Mouse (Mus musculus): ENCODE data around the gene Edaradd. TPM values are rescaled to one million over a fixed set of nuclear protein-coding genes. Genes with fewer than 3 reads are reported as not detected.
"Not testable (repeated sequence)": the region's sequence is repeated elsewhere in the genome, so short reads cannot be mapped to it uniquely, and the experiment has no call there.

Edaradd gene
- polyA plus RNA-seq, 1 experiment = 1.0 TPM

- DNase-seq (ENCODE audit: low spot score) = no peak
Observed at GRCm38 (mm10) chr13:12511189-12511965, 8.9 kb downstream of the Edaradd start.

- DNase-seq (ENCODE audit: low spot score) = no peak
Observed at GRCm38 (mm10) chr13:12510032-12510431, 10.2 kb downstream of the Edaradd start.

- no peak for DNase-seq (ENCODE audit: low spot score)
Observed at GRCm38 (mm10) chr13:12507426-12507825, 12.8 kb downstream of the Edaradd start.

- DNase-seq (ENCODE audit: low spot score) = no peak
Observed at GRCm38 (mm10) chr13:12505359-12505758, 14.9 kb downstream of the Edaradd start.

- no peak for DNase-seq (ENCODE audit: low spot score)
Observed at GRCm38 (mm10) chr13:12503238-12503751, 16.9 kb downstream of the Edaradd start.

- DNase-seq (ENCODE audit: low spot score) = no peak
Observed at GRCm38 (mm10) chr13:12502665-12503237, 17.5 kb downstream of the Edaradd start.

- DNase-seq (ENCODE audit: low spot score) = no peak
Observed at GRCm38 (mm10) chr13:12499107-12499506, 21.1 kb downstream of the Edaradd start.

GRCm38 (mm10) chr13:12497809-12498208 lies 22.4 kb downstream of the Edaradd start:
- no peak for DNase-seq (ENCODE audit: low spot score)

- DNase-seq (ENCODE audit: low spot score) = no peak
Observed at GRCm38 (mm10) chr13:12494750-12495149, 25.5 kb downstream of the Edaradd start.

GRCm38 (mm10) chr13:12492515-12492914 lies 27.7 kb downstream of the Edaradd start:
- no peak for DNase-seq (ENCODE audit: low spot score)

- peak; percentile 44 for DNase-seq (ENCODE audit: low spot score)
Observed at GRCm38 (mm10) chr13:12485640-12486039, 34.6 kb downstream of the Edaradd start.

GRCm38 (mm10) chr13:12485197-12485596 lies 35.0 kb downstream of the Edaradd start:
- DNase-seq (ENCODE audit: low spot score) = no peak

GRCm38 (mm10) chr13:12479802-12480201 lies 40.4 kb downstream of the Edaradd start:
- DNase-seq (ENCODE audit: low spot score) = no peak

- no peak for DNase-seq (ENCODE audit: low spot score)
Observed at GRCm38 (mm10) chr13:12478301-12478700, 41.9 kb downstream of the Edaradd start.

GRCm38 (mm10) chr13:12476886-12477285 lies 43.4 kb downstream of the Edaradd start:
- no peak for DNase-seq (ENCODE audit: low spot score)

- DNase-seq (ENCODE audit: low spot score) = no peak
Observed at GRCm38 (mm10) chr13:12475239-12475638, 45.0 kb downstream of the Edaradd start.

- peak; percentile 40 for DNase-seq (ENCODE audit: low spot score)
Observed at GRCm38 (mm10) chr13:12473724-12474378, 46.4 kb downstream of the Edaradd start.

- DNase-seq (ENCODE audit: low spot score) = no peak
Observed at GRCm38 (mm10) chr13:12468488-12468887, 51.8 kb downstream of the Edaradd start.

- DNase-seq (ENCODE audit: low spot score) = no peak
Observed at GRCm38 (mm10) chr13:12464844-12465243, 55.4 kb downstream of the Edaradd start, which contains the start of gene Lgals8. Lgals8 (minus strand) TSS chr13:12464944.

- not testable (repeated sequence) for DNase-seq (ENCODE audit: low spot score)
Observed at GRCm38 (mm10) chr13:12464159-12464558, 56.1 kb downstream of the Edaradd start.

- no peak for DNase-seq (ENCODE audit: low spot score)
Observed at GRCm38 (mm10) chr13:12462623-12463022, 57.6 kb downstream of the Edaradd start.

GRCm38 (mm10) chr13:12461730-12462119 lies 58.5 kb downstream of the Edaradd start:
- no peak for DNase-seq (ENCODE audit: low spot score)

All from urinary bladder, adult 2 months (tissue).